Mouse (Mus musculus): Measurements from ENCODE around the gene Rhox3h. TPM values are rescaled to one million over a fixed set of nuclear protein-coding genes. Genes with fewer than 3 reads are reported as not detected.
"Not testable (repeated sequence)": the region's sequence is repeated elsewhere in the genome, so short reads cannot be mapped to it uniquely, and the experiment has no call there.

Rhox3h gene
- polyA plus RNA-seq (2016; fragmentation: Nextera tagmentation; extraction: Ambion mirVana) = not detected in 2 replicates

DNA sequence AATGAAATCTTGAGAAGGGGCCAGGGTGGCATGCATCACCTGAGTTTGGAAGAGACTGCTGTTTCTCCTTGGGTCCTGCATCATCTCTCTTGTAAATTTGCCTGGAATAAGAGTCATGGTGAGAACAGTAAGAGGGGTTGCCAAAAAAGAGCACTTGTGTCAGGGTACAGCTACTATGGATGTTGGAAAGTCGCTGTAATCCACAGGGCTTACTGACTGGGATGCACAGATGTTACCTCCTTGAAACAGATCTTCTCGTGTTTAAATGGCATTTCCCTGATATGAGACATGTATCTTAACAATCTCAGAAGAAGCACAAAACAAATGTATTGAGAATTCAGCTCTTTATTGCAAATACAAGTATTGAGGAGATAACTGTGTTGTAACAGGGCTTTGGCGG is at the start of gene Rhox3h:
TSS of gene Rhox3h (minus strand) at position 101 of the 400 bp plus-strand sequence.
- H3K9me3 ChIP-seq (replicated peaks); H3K27me3 ChIP-seq; H3K36me3 ChIP-seq; H3K27ac ChIP-seq; ATAC-seq (ENCODE audit: low FRiP score); H3K4me1 ChIP-seq; H3K9ac ChIP-seq; H3K4me3 ChIP-seq; H3K4me2 ChIP-seq (replicated peaks): not testable (repeated sequence)
- WGBS = 82% methylated on average over 1 of the region's 3 CpGs

GRCm38 (mm10) chrX:37701821-37702387 is 33.3 kb upstream of the Rhox3h start:
- no peaks in the 10 kb centered on the region for H3K9me3 ChIP-seq (replicated peaks)
- H3K4me3 ChIP-seq = no peak overlapping the region
- H3K4me1 ChIP-seq = no peaks in the 10 kb centered on the region
- no peak overlapping the region for H3K4me2 ChIP-seq (replicated peaks)
- 89% methylated on average over 3 of the region's 3 CpGs for WGBS
- no peak overlapping the region for H3K9ac ChIP-seq
- ATAC-seq (ENCODE audit: low FRiP score) = no peak
- H3K27me3 ChIP-seq = no peaks in the 10 kb centered on the region
- no peak overlapping the region for H3K27ac ChIP-seq
- H3K36me3 ChIP-seq = no peaks in the 10 kb centered on the region

DNA sequence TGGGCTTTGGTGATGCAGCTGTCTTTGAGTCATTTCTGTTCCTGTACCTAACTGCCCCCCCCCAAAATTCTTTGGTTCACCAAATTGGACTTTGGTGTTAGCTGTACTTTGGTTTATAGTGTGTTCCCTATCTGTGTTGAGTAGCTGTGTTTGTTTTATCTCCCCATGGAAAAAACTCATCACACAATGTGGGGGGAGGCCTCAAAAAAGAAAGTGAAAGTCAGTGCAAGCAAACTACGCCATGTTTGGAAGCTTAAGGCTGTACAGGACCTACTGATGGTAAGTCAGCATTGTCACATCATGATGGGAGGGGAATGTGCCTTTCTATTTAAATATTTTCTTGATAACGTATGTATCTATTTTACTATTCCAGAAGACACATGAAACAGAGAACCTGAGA is 23.7 kb upstream of the Rhox3h start:
- H3K9ac ChIP-seq = no peak overlapping the region
- WGBS = 81% methylated on average over 2 of the region's 2 CpGs
- no peaks in the 10 kb centered on the region for H3K9me3 ChIP-seq (replicated peaks)
- H3K27me3 ChIP-seq = no peaks in the 10 kb centered on the region
- ATAC-seq (ENCODE audit: low FRiP score) = no peak
- no peaks in the 10 kb centered on the region for H3K36me3 ChIP-seq
- H3K4me1 ChIP-seq = no peaks in the 10 kb centered on the region
- H3K27ac ChIP-seq = no peak overlapping the region
- no peak overlapping the region for H3K4me3 ChIP-seq
- H3K4me2 ChIP-seq (replicated peaks) = no peak overlapping the region

DNA sequence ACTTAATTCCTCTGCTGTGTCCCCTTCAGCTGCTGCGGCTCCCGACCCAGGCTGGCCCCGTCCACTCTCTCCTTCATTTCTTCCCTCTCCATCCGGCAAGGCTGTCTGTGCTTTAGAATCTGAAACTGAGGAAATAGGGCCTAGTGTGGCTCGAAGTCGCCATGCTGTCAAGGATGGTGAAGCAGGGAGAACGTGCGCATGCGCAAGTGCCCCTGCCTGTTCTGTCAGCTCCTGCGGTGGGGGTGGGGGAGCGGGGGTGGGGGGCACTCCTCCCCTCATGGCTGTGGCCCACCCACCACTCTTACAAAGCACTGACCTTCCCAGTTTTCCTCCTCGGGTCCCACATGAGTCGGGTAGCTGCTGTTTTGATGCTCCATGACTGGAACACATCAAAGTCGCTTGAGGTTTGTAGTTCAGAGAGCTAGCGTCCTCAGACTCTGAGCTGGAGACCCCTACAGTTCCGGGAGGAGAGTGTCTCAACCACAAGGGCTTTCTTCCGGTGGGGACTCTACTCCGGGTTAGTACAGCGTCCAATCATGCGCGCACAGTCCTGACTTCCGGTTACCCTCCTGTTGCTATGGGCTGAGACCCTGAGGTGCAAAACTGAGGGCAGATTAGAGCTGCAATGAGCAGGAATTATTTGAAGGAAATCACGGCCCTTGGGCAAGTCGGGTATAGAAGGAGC is 14.6 kb upstream of the Rhox3h start:
- peaks cover 6% of the 10 kb centered on the region; the same call in 1 of the 2 replicates for H3K9me3 ChIP-seq (replicated peaks)

GRCm38 (mm10) chrX:37673177-37673576 is 4.6 kb upstream of the Rhox3h start, which contains the start of gene Rhox2h:
Gene Rhox2h, minus strand, starts transcription at chrX:37673277.
- not testable (repeated sequence) for H3K27me3 ChIP-seq; H3K4me3 ChIP-seq; H3K27ac ChIP-seq; ATAC-seq (ENCODE audit: low FRiP score); H3K36me3 ChIP-seq; H3K9me3 ChIP-seq (replicated peaks); H3K9ac ChIP-seq; H3K4me2 ChIP-seq (replicated peaks); H3K4me1 ChIP-seq
- 82% methylated on average over 8 of the region's 8 CpGs for WGBS

More for the DNA sequence above, 14.6 kb upstream of the Rhox3h start:
- no peak overlapping the region for H3K4me3 ChIP-seq
- no peak for ATAC-seq (ENCODE audit: low FRiP score)
- H3K4me2 ChIP-seq (replicated peaks) = no peak overlapping the region
- H3K27me3 ChIP-seq = no peaks in the 10 kb centered on the region
- no peak overlapping the region for H3K27ac ChIP-seq
- 87% methylated on average over 24 of the region's 24 CpGs for WGBS
- no peak overlapping the region for H3K9ac ChIP-seq
- H3K36me3 ChIP-seq = no peaks in the 10 kb centered on the region
- H3K4me1 ChIP-seq = no peaks in the 10 kb centered on the region

- 85% methylated on average over 16 of the region's 20 CpGs for WGBS
- H3K27me3 ChIP-seq; H3K27ac ChIP-seq; H3K4me1 ChIP-seq; H3K36me3 ChIP-seq; H3K9ac ChIP-seq; H3K9me3 ChIP-seq (replicated peaks); H3K4me2 ChIP-seq (replicated peaks); H3K4me3 ChIP-seq; ATAC-seq (ENCODE audit: low FRiP score): not testable (repeated sequence)
Observed at GRCm38 (mm10) chrX:37651227-37651626, 17.3 kb downstream of the Rhox3h start, which contains the start of gene Rhox4g. Gene Rhox4g, minus strand, starts transcription at chrX:37651327.

DNA sequence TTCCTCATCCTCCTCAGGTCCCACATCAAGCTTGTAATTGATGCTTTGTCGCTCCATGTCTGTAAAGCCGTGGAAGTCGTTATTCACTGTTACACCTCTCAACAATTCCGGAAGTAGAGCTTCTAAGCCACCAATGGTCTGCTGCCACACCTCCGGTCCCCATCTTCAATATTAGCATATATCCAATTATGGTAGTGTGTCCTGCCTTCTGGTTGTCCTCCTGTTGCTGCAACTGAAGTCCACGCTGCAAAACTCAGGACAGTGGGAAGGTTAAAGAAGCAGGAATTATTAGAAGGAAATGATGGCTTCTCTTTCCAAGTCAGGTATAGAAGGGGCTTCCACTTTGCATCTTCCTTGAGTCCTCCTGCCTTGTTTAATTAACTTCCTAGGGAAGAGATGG is 25.2 kb downstream of the Rhox3h start, which contains the start of gene Rhox2g:
TSS of gene Rhox2g (minus strand) at position 101 of the 400 bp plus-strand sequence.
- not testable (repeated sequence) for H3K36me3 ChIP-seq

GRCm38 (mm10) chrX:37628512-37628911 is 40.1 kb downstream of the Rhox3h start, which contains the start of gene Rhox3g:
Gene Rhox3g, minus strand, starts transcription at chrX:37628612.
- not testable (repeated sequence) for H3K4me2 ChIP-seq (replicated peaks)
- WGBS = 83% methylated on average over 2 of the region's 2 CpGs

More for the DNA sequence above, 25.2 kb downstream of the Rhox3h start, which contains the start of gene Rhox2g:
- not testable (repeated sequence) for H3K4me2 ChIP-seq (replicated peaks); ATAC-seq (ENCODE audit: low FRiP score); H3K9me3 ChIP-seq (replicated peaks); H3K4me3 ChIP-seq; H3K9ac ChIP-seq; H3K27ac ChIP-seq; H3K27me3 ChIP-seq; H3K4me1 ChIP-seq
- 95% methylated on average over 6 of the region's 6 CpGs for WGBS

More at GRCm38 (mm10) chrX:37628512-37628911, 40.1 kb downstream of the Rhox3h start, which contains the start of gene Rhox3g:
- H3K27ac ChIP-seq; H3K9ac ChIP-seq; H3K4me1 ChIP-seq; H3K4me3 ChIP-seq; H3K27me3 ChIP-seq; H3K9me3 ChIP-seq (replicated peaks); ATAC-seq (ENCODE audit: low FRiP score); H3K36me3 ChIP-seq: not testable (repeated sequence)

Other genes starting within 250 kb of the Rhox3h start
- 1.6 and 2.4 TPM in 2 replicates for gene Rhox4b, start 236.3 kb downstream of the Rhox3h start, polyA plus RNA-seq (2016; fragmentation: Nextera tagmentation; extraction: Ambion mirVana)
- gene Rhox2c, start 215.1 kb downstream of the Rhox3h start, polyA plus RNA-seq (2016; fragmentation: Nextera tagmentation; extraction: Ambion mirVana) = 2.9 and 3.1 TPM in 2 replicates
- not detected in 2 replicates for gene Rhox3c, start 210.2 kb downstream of the Rhox3h start, polyA plus RNA-seq (2016; fragmentation: Nextera tagmentation; extraction: Ambion mirVana)
- gene Rhox4c, start 188.4 kb downstream of the Rhox3h start, polyA plus RNA-seq (2016; fragmentation: Nextera tagmentation; extraction: Ambion mirVana) = not detected in 2 replicates
- 0.54 TPM in 1 of 2 replicates, not detected in the other for gene Rhox2d, start 175.3 kb downstream of the Rhox3h start, polyA plus RNA-seq (2016; fragmentation: Nextera tagmentation; extraction: Ambion mirVana)
- gene Rhox4d, start 154.4 kb downstream of the Rhox3h start, polyA plus RNA-seq (2016; fragmentation: Nextera tagmentation; extraction: Ambion mirVana) = 0.45 TPM in 1 of 2 replicates, not detected in the other
- gene Rhox2e, start 138.3 kb downstream of the Rhox3h start, polyA plus RNA-seq (2016; fragmentation: Nextera tagmentation; extraction: Ambion mirVana) = 0.61 TPM in 1 of 2 replicates, not detected in the other
- not detected in 2 replicates for gene Rhox3e, start 126.7 kb downstream of the Rhox3h start, polyA plus RNA-seq (2016; fragmentation: Nextera tagmentation; extraction: Ambion mirVana)
- not detected in 2 replicates for gene Rhox4e, start 111.4 kb downstream of the Rhox3h start, polyA plus RNA-seq (2016; fragmentation: Nextera tagmentation; extraction: Ambion mirVana)
- 1.2 TPM in 1 of 2 replicates, not detected in the other for gene Rhox2f, start 97.4 kb downstream of the Rhox3h start, polyA plus RNA-seq (2016; fragmentation: Nextera tagmentation; extraction: Ambion mirVana)
- not detected in 2 replicates for gene Rhox3f, start 87.8 kb downstream of the Rhox3h start, polyA plus RNA-seq (2016; fragmentation: Nextera tagmentation; extraction: Ambion mirVana)
- not detected in 2 replicates for gene Rhox4f, start 61.1 kb downstream of the Rhox3h start, polyA plus RNA-seq (2016; fragmentation: Nextera tagmentation; extraction: Ambion mirVana)
- gene Rhox3g, start 40.2 kb downstream of the Rhox3h start, polyA plus RNA-seq (2016; fragmentation: Nextera tagmentation; extraction: Ambion mirVana) = not detected in 2 replicates
- 1.1 TPM in 1 of 2 replicates, not detected in the other for gene Rhox2g, start 25.3 kb downstream of the Rhox3h start, polyA plus RNA-seq (2016; fragmentation: Nextera tagmentation; extraction: Ambion mirVana)
- gene Rhox4g, start 17.4 kb downstream of the Rhox3h start, polyA plus RNA-seq (2016; fragmentation: Nextera tagmentation; extraction: Ambion mirVana) = not detected in 2 replicates
- gene Rhox2h, start 4.5 kb upstream of the Rhox3h start, polyA plus RNA-seq (2016; fragmentation: Nextera tagmentation; extraction: Ambion mirVana) = 0.53 TPM in 1 of 2 replicates, not detected in the other
- 0.49 TPM in 1 of 2 replicates, not detected in the other for gene Rhox5, start 136.1 kb upstream of the Rhox3h start, polyA plus RNA-seq (2016; fragmentation: Nextera tagmentation; extraction: Ambion mirVana)
- not detected in 2 replicates for gene Rhox6, start 158.1 kb upstream of the Rhox3h start, polyA plus RNA-seq (2016; fragmentation: Nextera tagmentation; extraction: Ambion mirVana)
- not detected in 2 replicates for gene Rhox7a, start 162.9 kb upstream of the Rhox3h start, polyA plus RNA-seq (2016; fragmentation: Nextera tagmentation; extraction: Ambion mirVana)
- not detected in 2 replicates for gene Rhox8, start 210.2 kb upstream of the Rhox3h start, polyA plus RNA-seq (2016; fragmentation: Nextera tagmentation; extraction: Ambion mirVana)
- gene Rhox7b, start 228.5 kb upstream of the Rhox3h start, polyA plus RNA-seq (2016; fragmentation: Nextera tagmentation; extraction: Ambion mirVana) = not detected in 2 replicates
- gene Rhox9, start 233.0 kb upstream of the Rhox3h start, polyA plus RNA-seq (2016; fragmentation: Nextera tagmentation; extraction: Ambion mirVana) = not detected in 2 replicates